15 mouse cellular contexts compared by ENCODE assay signal in the genomic region with DNA sequence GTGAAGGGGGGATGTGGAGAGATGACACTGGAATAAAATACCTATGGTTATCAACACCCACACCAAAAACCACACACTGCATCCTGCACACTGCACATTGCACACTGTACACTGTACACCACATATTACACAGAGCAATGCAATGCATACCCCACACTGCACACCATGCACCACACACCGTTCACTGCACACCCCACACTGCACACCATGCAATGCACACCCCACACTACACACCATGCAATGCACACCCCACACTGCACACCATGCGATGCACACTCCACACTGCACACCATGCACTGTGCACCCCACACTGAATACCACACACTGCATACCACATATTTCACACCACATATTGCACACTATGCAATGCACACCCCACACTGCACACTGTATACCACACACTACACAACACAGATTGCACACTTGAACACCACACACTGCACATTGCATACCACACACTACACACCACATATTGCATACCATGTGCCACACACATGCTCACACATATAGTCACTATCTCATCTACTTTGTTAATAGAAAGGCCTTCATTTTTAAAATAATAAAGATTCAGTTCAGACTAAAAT.
DNase-seq lines count a peak whose midpoint lies in the region; ATAC-seq lines count a peak whose summit lies in the region.
"Had no signal": no experiment of that assay in that cellular context is flagged by ENCODE, and none has a peak within 500 bp of the region (broad histone marks: within the 10 kb centered on the region; RNA-seq: fewer than 3 reads in every experiment).

No protein-coding gene starts in this region.

- no peak overlapping the region for H3K27ac ChIP-seq in embryonic facial prominence, embryonic 11.5 days (replicated peaks; ENCODE audit: low read depth, low read length)
- H3K27ac ChIP-seq in embryonic facial prominence, embryonic 10.5 days (replicated peaks) = no peak overlapping the region; the same call in 1 of the 2 replicates
- H3K27ac ChIP-seq in liver, embryonic 11.5 days (ENCODE audit: low read depth, low read length) = no peak overlapping the region
- peak overlapping the region; percentile 60; the same call in 1 of the 2 replicates for H3K27ac ChIP-seq in embryonic facial prominence, embryonic 13.5 days
- H3K27ac ChIP-seq in midbrain, embryonic 12.5 days (replicated peaks) = no peak overlapping the region

- no peaks in the 10 kb centered on the region for H3K9me3 ChIP-seq in embryonic facial prominence, embryonic 11.5 days (replicated peaks; ENCODE audit: control insufficient read depth, low read length)
- H3K9me3 ChIP-seq in embryonic facial prominence, embryonic 10.5 days = no peaks in the 10 kb centered on the region
- no peaks in the 10 kb centered on the region for H3K9me3 ChIP-seq in liver, embryonic 11.5 days (ENCODE audit: control insufficient read depth, low read length)
- 0 out of 2 replicates have a peak, but pooled peaks cover 3% of the 10 kb centered on the region for H3K9me3 ChIP-seq in embryonic facial prominence, embryonic 13.5 days
- H3K9me3 ChIP-seq in midbrain, embryonic 12.5 days = no peaks in the 10 kb centered on the region

- H3K36me3 ChIP-seq in embryonic facial prominence, embryonic 11.5 days (replicated peaks; ENCODE audit: control insufficient read depth, insufficient read depth, low read depth, low read length) = no peaks in the 10 kb centered on the region
- H3K36me3 ChIP-seq in embryonic facial prominence, embryonic 10.5 days (replicated peaks) = no peaks in the 10 kb centered on the region
- no peaks in the 10 kb centered on the region for H3K36me3 ChIP-seq in liver, embryonic 11.5 days (ENCODE audit: control insufficient read depth, insufficient read depth, low read length)
- H3K36me3 ChIP-seq in embryonic facial prominence, embryonic 13.5 days = no peaks in the 10 kb centered on the region
- H3K36me3 ChIP-seq in midbrain, embryonic 12.5 days = no peaks in the 10 kb centered on the region

- ATAC-seq in embryonic facial prominence, embryonic 11.5 days (replicated peaks; ENCODE audit: insufficient number of reproducible peaks, low FRiP score, low TSS enrichment, low read depth) = peak; percentile 62; the same call in 1 of the 2 replicates
- ATAC-seq in liver, embryonic 11.5 days (replicated peaks; ENCODE audit: low FRiP score) = peak; percentile 56
- ATAC-seq in embryonic facial prominence, embryonic 13.5 days (ENCODE audit: insufficient number of reproducible peaks, insufficient read depth, low FRiP score, low TSS enrichment, low read depth) = peak; percentile 75; the same call in 1 of the 2 replicates
- ATAC-seq in midbrain, embryonic 12.5 days (ENCODE audit: low FRiP score, low read depth) = peak; percentile 71
- ATAC-seq: activated CD4-positive, CD25-positive, alpha-beta regulatory T cell, adult 4 months had no signal

- H3K9ac ChIP-seq in embryonic facial prominence, embryonic 11.5 days (replicated peaks; ENCODE audit: low read length) = no peak overlapping the region
- H3K9ac ChIP-seq in liver, embryonic 11.5 days (ENCODE audit: low read depth, low read length) = no peak overlapping the region
- H3K9ac ChIP-seq in embryonic facial prominence, embryonic 13.5 days = no peak overlapping the region
- H3K9ac ChIP-seq in midbrain, embryonic 12.5 days (replicated peaks) = no peak overlapping the region

- H3K4me3 ChIP-seq in embryonic facial prominence, embryonic 11.5 days (ENCODE audit: low read depth, low read length) = no peak overlapping the region
- no peak overlapping the region for H3K4me3 ChIP-seq in embryonic facial prominence, embryonic 10.5 days
- no peak overlapping the region for H3K4me3 ChIP-seq in liver, embryonic 11.5 days (ENCODE audit: low read depth, low read length)
- no peak overlapping the region for H3K4me3 ChIP-seq in embryonic facial prominence, embryonic 13.5 days
- H3K4me3 ChIP-seq in midbrain, embryonic 12.5 days = no peak overlapping the region

- no peaks in the 10 kb centered on the region for H3K4me1 ChIP-seq in embryonic facial prominence, embryonic 11.5 days (ENCODE audit: control insufficient read depth, insufficient read depth, low read length)
- peaks cover 12% of the 10 kb centered on the region; the same call in 1 of the 2 replicates for H3K4me1 ChIP-seq in embryonic facial prominence, embryonic 10.5 days
- no peaks in the 10 kb centered on the region; the same call in 1 of the 2 replicates for H3K4me1 ChIP-seq in liver, embryonic 11.5 days (replicated peaks; ENCODE audit: control insufficient read depth, insufficient read depth, low read length)
- H3K4me1 ChIP-seq in embryonic facial prominence, embryonic 13.5 days = peaks cover 14% of the 10 kb centered on the region
- H3K4me1 ChIP-seq in midbrain, embryonic 12.5 days = no peaks in the 10 kb centered on the region; the same call in 1 of the 2 replicates

- no peak for DNase-seq in embryonic facial prominence, embryonic 11.5 days (ENCODE audit: low spot score)
- DNase-seq in embryonic facial prominence, embryonic 10.5 days (ENCODE audit: low spot score) = no peak
- no peak for DNase-seq in liver, embryonic 11.5 days (ENCODE audit: low spot score)
- DNase-seq in liver = no peak
- DNase-seq in frontal cortex, adult 2 months (ENCODE audit: extremely low spot score in 1 of 2, low spot score in 1 of 2) = no peak
- DNase-seq in thymus, adult 18-20 months = no peak
- DNase-seq: adrenal gland, postnatal 36 days; cerebellum, adult 9-11 months; embryo, embryonic 11 days; kidney, adult 8-10 months; right cerebral cortex, postnatal 14 days; thymus, postnatal 4 days had no signal

- no peaks in the 10 kb centered on the region for H3K27me3 ChIP-seq in embryonic facial prominence, embryonic 11.5 days (ENCODE audit: control insufficient read depth, insufficient read depth, low read length)
- H3K27me3 ChIP-seq in embryonic facial prominence, embryonic 10.5 days (replicated peaks; ENCODE audit: low read depth, poor library complexity, severe bottlenecking) = no peaks in the 10 kb centered on the region
- no peaks in the 10 kb centered on the region for H3K27me3 ChIP-seq in liver, embryonic 11.5 days (replicated peaks; ENCODE audit: control insufficient read depth, insufficient read depth, low read length)
- no peaks in the 10 kb centered on the region for H3K27me3 ChIP-seq in embryonic facial prominence, embryonic 13.5 days
- H3K27me3 ChIP-seq in midbrain, embryonic 12.5 days = no peaks in the 10 kb centered on the region

- WGBS in embryonic facial prominence, embryonic 11.5 days = 90% methylated on average over 2 of the region's 2 CpGs
- 98% methylated on average over 2 of the region's 2 CpGs for WGBS in embryonic facial prominence, embryonic 10.5 days
- 94% methylated on average over 2 of the region's 2 CpGs for WGBS in liver, embryonic 11.5 days
- WGBS in embryonic facial prominence, embryonic 13.5 days = 90% methylated on average over 2 of the region's 2 CpGs
- WGBS in midbrain, embryonic 12.5 days = 91% methylated on average over 2 of the region's 2 CpGs

- no peak overlapping the region for H3K4me2 ChIP-seq in embryonic facial prominence, embryonic 11.5 days (ENCODE audit: low read depth, low read length)
- no peak overlapping the region for H3K4me2 ChIP-seq in liver, embryonic 11.5 days
- H3K4me2 ChIP-seq in embryonic facial prominence, embryonic 13.5 days = no peak overlapping the region
- H3K4me2 ChIP-seq in midbrain, embryonic 12.5 days (replicated peaks) = no peak overlapping the region
